Mouse (Mus musculus) gastrocnemius, postnatal 36 days (tissue): ENCODE results near the gene Irx3. TPM values are rescaled to one million over a fixed set of nuclear protein-coding genes. Genes with fewer than 3 reads are reported as not detected.

Source experiments
- DNase-seq, 2 experiments: peaks; one replicate each; pipeline ENCODE4 v3.0.0; 2022
- intact Hi-C: fragments of 180-260 bp; cut with DNase I; formaldehyde crosslinking; loops from one replicate; pipeline ENCODE4 v1.15.1; 2025
- total RNA-seq, 2 experiments: library from RNA; stranded (reverse); gene quantifications; 2 replicates each; pipeline ENCODE4 v1.2.3; 2021

The Irx3 gene
- total RNA-seq, 2 experiments from 2014 or later = 0.64 to 1.5 TPM

GRCm38 (mm10) chr8:91750096-91750793, 51.6 kb downstream of the Irx3 start:
- intact Hi-C loops = no loop called here
- DNase-seq = peak; percentile 23 to 28

GRCm38 (mm10) chr8:91749412-91749811, 52.5 kb downstream of the Irx3 start:
- intact Hi-C loops = no loop called here

More at GRCm38 (mm10) chr8:91749412-91749811, 52.5 kb downstream of the Irx3 start:
- no peak for DNase-seq
